Mouse (Mus musculus): ENCODE measurements around the gene Ube4a. TPM values are rescaled to one million over a fixed set of nuclear protein-coding genes. Genes with fewer than 3 reads are reported as not detected.

Ube4a gene
- total RNA-seq (2021): 71.9 and 105 TPM in 2 replicates
- long read RNA-seq, partial matches to known transcripts: 3 of 4 reads
- long read RNA-seq, other reads (novel, unspliced or antisense): 1 of 4 reads

DNA sequence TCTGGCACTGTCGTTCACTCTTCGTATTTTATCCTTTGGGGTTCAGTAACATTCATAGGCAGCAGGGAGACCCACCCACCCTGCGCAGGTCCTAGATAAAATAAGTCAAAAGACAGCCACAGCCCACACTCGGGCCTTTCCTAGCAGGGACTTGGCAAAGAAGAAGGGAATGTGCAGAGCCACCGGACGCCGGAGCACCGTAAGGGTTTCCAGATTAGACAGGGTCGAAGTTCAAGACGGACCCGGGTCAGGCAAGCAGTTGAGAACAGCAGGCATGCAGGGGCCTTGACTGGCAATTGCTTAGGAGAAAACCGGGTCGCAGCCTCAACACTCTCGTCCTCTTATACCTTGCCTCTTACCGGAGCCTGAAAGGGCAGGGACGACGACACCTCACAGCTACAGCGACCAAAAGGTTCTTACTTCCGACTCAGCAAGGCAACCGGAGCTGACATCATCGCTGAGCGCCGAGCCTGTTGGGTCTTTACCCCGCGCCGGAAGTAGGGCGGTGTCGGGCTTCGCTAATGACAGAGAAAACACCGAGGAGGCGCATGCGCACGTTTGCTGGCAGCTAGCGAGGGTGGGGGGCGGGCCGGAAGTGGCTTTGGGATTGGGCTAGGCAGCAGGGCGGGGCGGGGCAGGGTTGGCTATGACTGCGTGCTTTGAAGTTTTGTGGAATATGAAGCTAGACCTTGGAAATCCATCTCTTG is at the start of gene Ube4a:
Gene Ube4a (minus strand): TSS at position 475 of the 707 bp plus-strand sequence.
- peak; percentile 99 for DNase-seq

GRCm38 (mm10) chr9:45014879-45015278 is 49.5 kb upstream of the Ube4a start:
- no peak for DNase-seq

DNA sequence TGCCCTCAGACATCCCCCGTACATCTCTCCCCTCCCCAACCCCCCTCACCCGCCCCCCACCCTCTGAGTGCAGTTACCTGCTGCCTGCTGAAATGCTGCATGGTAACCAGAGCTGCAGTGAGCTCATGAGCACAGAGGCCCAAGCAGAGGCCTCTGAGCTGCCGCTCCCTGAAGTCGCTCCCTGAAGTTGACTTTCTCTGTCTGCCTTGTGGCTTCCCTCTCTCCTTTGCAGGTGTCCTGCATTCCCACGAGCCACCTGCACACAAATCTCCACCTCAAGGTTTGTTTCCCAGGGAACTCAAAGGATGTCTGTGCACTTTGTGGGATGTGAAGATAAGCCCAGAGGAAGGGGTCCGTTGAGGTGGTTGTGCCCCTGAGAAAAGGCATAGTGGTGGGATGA is 45.9 kb upstream of the Ube4a start:
- DNase-seq: no peak

GRCm38 (mm10) chr9:45010461-45010860 is 45.1 kb upstream of the Ube4a start:
- DNase-seq: no peak

DNA sequence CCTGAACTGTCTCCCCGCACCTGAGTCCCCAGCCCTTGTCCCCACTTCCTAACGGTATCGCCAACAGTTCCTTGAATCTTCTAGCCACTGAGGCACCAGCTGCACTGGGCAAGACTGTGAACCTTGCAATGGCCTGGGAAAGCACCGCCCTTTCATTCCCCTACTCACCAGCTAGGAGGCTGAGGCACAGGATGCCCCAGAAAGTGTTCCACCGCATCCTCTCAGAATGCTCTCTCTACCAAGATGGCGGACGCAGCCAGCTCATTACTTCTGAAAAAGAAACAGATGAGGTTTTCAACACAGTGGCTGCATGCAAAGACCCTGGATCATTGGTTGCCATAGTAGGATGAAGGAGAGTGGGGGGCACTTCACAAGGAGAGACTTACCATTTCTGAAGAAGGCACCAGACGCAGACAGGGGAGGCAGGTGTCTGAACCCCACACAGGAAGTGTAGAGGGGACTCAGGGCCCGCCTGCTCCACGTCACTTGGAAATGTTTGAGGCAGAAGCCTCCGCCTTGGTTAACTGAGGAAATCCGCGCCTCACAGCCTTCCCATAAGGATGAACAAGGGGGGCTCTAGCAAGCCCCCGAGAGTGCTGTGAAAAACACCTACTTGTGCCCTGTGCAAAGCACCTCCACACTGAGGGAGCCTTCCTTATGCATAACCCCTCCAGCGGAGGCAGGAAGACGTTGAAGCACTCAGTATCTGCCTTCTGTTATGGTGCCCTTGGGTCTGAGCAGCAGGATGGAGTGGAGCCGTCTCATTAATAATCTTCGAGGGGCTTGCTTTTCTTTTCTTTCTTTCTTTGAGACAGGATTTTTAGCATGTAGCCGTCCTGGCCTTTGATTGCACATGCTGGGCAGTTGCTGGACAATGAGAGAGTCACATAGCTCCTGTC is 44.0 kb upstream of the Ube4a start, which contains the start of gene Cd3e:
Gene Cd3e (minus strand): TSS at position 448 of the 899 bp plus-strand sequence.
- DNase-seq: no peak

DNA sequence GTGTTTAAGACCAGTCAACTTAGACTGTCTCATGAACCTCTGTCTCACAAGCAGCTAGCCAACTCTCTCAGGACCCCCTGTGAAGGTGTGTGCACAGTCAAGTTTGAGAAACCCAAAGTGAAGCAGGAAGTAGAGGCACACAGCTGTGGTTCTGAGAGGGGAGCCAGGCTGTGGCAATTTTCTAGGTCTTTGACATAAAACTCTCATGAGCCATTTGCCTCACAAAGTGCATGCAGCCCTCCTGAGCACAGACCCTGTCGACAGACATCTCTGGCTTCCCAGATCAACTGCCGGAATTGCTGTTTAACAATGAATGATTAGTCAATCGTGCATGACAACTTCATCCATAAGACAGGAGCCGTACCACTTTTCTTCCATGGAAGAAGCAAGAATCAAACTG is 42.9 kb upstream of the Ube4a start:
- DNase-seq: no peak

DNA sequence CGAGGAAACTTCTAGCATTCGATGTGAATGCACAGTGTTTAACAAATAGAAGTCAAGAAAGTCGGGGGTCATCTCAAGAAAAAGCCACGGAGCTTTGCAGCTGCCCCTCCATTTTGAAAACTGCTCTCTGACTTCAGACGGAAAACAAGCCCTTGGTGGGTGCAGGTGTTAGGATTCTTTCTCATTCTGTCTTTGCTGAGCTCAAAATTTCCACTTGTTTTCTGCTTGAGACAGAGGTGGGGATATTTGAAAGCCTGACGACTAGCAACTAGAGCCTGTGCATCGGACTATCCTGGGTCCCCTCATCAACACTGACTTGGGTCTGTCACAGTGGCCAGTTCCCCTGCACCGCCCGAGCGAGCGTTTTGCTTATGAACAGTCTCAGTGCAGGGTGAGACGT is 42.0 kb upstream of the Ube4a start:
- no peak for DNase-seq

- no peak for DNase-seq
Observed at GRCm38 (mm10) chr9:45000249-45000648, 34.8 kb upstream of the Ube4a start.

DNA sequence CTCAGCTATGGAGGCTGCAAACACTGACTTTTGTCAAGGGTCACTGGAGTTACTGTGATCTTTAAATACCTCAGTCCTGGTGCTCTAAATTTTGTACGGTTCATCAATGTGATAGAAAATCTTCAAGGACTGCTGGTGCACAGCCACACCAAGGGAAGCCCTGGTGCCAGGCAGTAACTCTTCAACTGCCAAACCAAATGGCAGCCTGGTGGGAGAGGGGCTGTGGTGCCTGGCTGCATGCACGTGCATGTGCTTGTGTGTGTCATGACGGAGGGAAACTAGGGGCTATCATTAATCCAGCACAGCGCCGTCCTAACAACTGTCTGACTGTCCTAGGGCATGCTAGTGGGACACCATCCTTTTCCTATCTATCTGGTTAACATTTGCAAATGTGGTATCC is 34.4 kb upstream of the Ube4a start:
- DNase-seq: no peak

DNA sequence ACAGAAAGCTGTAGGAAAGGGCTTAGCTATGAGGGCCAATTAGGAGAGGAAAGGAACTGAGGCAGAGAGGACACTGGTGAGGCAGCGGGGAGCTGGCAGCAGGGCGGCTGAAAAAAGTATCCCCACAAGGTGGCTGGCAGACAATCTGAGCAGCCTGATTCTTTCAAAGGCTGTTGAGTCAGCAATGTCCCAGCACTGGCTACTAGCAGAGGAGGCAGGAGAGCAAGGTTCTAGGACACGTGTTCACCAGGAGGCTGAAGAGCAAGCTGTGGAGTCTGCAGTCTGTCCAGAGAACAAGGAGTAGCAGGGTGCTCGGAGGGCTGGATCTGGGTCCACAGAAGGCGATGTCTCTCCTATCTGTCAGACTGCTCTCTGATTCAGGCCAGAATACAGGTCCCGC is 33.8 kb upstream of the Ube4a start:
- no peak for DNase-seq

GRCm38 (mm10) chr9:44998138-44998537 is 32.7 kb upstream of the Ube4a start:
- no peak for DNase-seq

- DNase-seq: no peak
Observed at GRCm38 (mm10) chr9:44996590-44996989, 31.2 kb upstream of the Ube4a start.

GRCm38 (mm10) chr9:44994962-44995361 is 29.6 kb upstream of the Ube4a start:
- DNase-seq: no peak

GRCm38 (mm10) chr9:44993268-44993667 is 27.9 kb upstream of the Ube4a start:
- DNase-seq: no peak

GRCm38 (mm10) chr9:44992271-44992670 is 26.9 kb upstream of the Ube4a start:
- DNase-seq: no peak

DNA sequence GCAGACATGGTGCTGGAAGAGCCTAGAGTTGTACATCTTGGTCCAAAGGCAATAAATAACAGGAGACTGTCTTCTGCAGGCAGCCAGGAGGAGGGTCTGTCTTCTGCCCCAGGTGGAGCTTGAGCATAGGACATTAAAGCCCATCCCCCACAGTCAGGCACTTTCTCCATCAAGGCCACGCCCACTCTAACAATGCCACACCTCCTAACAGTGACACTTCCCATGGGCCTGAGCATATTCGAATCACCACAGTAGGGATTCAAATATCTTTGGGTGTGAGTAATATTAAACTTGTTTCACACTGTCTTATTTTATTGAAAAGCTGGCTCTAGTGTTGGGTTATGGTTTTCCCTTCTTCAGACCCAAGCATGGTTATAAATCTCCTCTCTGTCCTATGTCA is 26.4 kb upstream of the Ube4a start:
- DNase-seq: no peak

DNA sequence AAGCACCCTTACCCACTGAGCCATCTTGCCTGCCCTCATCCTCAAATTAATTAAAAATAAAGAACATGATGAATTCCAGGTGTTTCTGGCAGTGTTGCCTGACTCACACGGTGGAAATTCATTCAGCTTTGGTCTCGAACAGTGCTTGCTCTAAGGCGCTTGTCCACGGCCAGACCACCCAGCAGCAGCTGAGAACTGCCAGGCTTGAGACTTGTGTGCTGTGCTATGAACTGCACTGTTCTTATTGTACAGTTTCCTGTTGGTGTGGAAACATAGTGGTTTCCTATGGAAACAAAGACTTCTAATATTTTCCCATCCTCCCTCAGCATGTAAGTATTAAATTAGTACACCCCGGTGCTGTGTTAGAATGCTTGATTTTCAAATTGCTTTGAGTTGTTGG is 21.6 kb upstream of the Ube4a start:
- no peak for DNase-seq

GRCm38 (mm10) chr9:44986242-44986781 is 20.9 kb upstream of the Ube4a start:
- DNase-seq: no peak

DNA sequence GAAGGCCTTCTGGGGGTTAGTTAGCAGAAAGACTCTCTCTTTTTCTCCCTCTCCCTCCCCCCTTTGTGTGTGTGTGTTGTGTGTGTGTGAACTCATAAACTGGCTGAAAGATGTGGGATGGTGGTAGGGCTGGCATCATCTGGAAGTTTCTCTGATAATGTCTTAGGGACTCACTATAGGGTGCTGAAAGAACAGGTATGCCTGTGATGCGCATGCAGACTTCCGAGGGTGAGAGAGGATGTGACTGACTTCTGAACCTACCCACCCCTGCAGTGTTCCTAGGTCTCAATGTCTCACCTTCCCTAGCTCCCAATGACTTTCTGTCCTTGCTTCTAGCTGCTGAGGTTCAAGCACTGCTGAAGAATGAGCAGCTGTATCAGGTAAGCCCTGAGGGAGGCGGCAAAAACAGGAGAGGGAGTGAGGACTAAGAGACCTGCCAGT is 20.3 kb upstream of the Ube4a start:
- no peak for DNase-seq

DNA sequence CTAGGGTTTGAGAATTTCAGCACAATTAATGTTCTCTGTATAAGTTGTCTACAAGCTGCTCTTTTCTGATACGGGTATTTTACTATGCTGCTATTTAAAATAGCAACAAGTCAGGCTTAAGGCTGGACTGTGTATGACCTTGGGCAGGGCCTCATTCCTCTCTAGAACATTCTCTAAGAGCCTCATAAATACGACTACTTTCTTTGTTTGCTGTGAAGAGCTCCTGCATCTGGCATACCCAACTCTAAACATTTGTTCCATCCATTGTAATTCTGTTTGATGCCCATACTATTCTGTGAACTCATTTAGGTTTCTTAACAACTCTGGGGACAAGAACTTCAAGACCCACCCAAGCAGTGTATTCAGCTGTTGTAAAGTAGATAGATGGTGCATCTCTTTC is 17.6 kb upstream of the Ube4a start:
- no peak for DNase-seq

- no peak for DNase-seq
Observed at GRCm38 (mm10) chr9:44982531-44982930, 17.1 kb upstream of the Ube4a start.

DNA sequence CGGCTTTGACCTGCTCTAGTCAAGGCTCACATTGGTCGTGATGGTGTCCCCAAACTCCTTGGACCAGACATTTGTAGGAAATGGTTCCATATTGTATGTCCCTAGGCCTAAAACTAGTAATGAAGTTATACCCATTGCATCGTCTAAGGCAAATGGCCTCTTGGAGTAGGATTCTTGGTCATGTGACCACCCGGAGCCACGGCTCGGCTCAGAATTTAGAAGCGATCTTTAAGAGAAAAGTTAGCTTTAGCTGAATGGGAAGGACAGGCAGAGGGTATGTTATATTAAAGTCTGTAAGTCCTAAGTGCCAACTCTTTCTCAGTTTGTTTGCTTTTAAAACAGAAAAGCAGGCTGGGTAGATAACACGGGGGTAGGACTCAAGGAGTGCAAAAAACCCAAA is 16.7 kb upstream of the Ube4a start:
- DNase-seq: no peak

DNA sequence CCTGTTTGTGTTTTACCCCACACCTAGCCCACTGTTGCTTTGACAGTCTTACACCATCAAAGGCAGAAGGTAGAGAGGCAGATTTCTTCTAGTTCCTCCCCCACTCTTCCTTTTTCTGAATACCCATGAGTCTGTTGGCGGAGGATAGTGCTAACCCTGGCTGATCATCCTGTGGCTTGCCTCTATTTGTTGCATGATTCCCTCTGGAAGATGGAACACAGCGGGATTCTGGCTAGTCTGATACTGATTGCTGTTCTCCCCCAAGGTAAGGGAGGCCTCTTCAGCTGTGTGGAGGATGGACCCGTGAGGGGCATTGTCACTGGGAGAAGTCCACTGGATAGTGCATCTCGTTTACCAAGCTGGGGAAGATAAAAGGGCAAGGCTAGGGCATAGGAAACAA is 16.3 kb upstream of the Ube4a start, which contains the start of gene Cd3d:
Gene Cd3d (plus strand): TSS at position 111 of the 400 bp plus-strand sequence.
- no peak for DNase-seq

All from adrenal gland, postnatal 25 days (tissue).